In the genomic region with DNA sequence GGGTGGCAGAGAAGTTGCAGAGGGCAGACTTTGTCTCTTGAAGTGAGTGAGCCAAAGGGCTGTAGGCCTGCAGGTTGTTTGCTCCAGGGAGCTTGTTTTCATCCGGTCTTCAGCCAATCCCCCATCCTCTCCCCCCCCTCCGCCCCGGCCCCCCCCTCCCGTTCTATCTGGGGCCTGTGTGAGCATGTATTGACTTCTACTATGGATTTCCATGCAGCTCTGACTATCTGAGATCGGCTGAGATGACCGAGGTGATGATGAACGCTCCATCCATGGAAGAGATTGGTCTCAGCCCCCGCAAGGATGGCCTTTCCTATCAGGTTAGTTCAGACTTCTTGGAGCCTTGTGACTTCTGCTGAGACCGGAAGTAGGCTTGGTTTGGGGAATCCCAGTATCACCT, we compare ENCODE assay signal across 8 mouse cellular contexts. TPM values are rescaled to one million over a fixed set of nuclear protein-coding genes. Genes with fewer than 3 reads are reported as not detected.
DNase-seq lines count a peak whose midpoint lies in the region; ATAC-seq and TF ChIP-seq lines count a peak whose summit lies in the region.

No protein-coding gene starts in this region.

- TF ChIP-seq CTCF in heart, adult 2 months (IDR thresholded peaks at IDR 0.05), result no peak
- no peak for TF ChIP-seq CTCF in heart, postnatal 0 days (IDR thresholded peaks at IDR 0.05; ENCODE audit: low read depth)

- peaks cover 40% of the 10 kb centered on the region for H3K36me3 ChIP-seq in heart, adult 2 months (ENCODE audit: control insufficient read depth, insufficient read depth, low read length)
- H3K36me3 ChIP-seq in heart, postnatal 0 days (replicated peaks; ENCODE audit: control insufficient read depth, insufficient read depth, low read length), result peaks cover 48% of the 10 kb centered on the region
- no peaks in the 10 kb centered on the region; the same call in 1 of the 2 replicates for H3K36me3 ChIP-seq in liver, embryonic 12.5 days

- peak overlapping the region; percentile 98 for H3K27ac ChIP-seq in heart, adult 2 months
- H3K27ac ChIP-seq in heart, postnatal 0 days (ENCODE audit: low read depth), result peak overlapping the region; percentile 96
- H3K27ac ChIP-seq in liver, embryonic 12.5 days, result no peak overlapping the region

- H3K9ac ChIP-seq in heart, adult 2 months (ENCODE audit: low read depth, low read length), result peak overlapping the region; percentile 21
- H3K9ac ChIP-seq in heart, postnatal 0 days (replicated peaks; ENCODE audit: low read depth, low read length), result peak overlapping the region; percentile 66
- no peak overlapping the region for H3K9ac ChIP-seq in liver, embryonic 12.5 days

- H3K27me3 ChIP-seq in heart, adult 2 months (ENCODE audit: control insufficient read depth, insufficient read depth, low read length), result no peaks in the 10 kb centered on the region
- no peaks in the 10 kb centered on the region for H3K27me3 ChIP-seq in heart, postnatal 0 days (ENCODE audit: control insufficient read depth, insufficient read depth, low read length)
- H3K27me3 ChIP-seq in liver, embryonic 12.5 days (replicated peaks), result peaks cover 46% of the 10 kb centered on the region

- H3K4me2 ChIP-seq in heart, postnatal 0 days (ENCODE audit: low read depth, low read length), result peak overlapping the region; percentile 90
- H3K4me2 ChIP-seq in liver, embryonic 12.5 days, result peak overlapping the region; percentile 34; the same call in 1 of the 2 replicates

- no peaks in the 10 kb centered on the region for H3K9me3 ChIP-seq in heart, postnatal 0 days (replicated peaks; ENCODE audit: control insufficient read depth, low read length)
- no peaks in the 10 kb centered on the region for H3K9me3 ChIP-seq in liver, embryonic 12.5 days (replicated peaks)

- peak in 1 of 2 experiments; percentile 23 for DNase-seq in heart, adult 2 months
- DNase-seq in heart, postnatal 14 days, result no peak
- peak; percentile 44 for DNase-seq in CD4-positive helper T cell, adult 2 months (ENCODE audit: low read depth, low spot score)
- no peak for DNase-seq in heart, postnatal 0 days (ENCODE audit: low spot score)
- DNase-seq in Muller cell, postnatal 12 days (ENCODE audit: inconsistent ontology term), result no peak
- DNase-seq in MN1 (ENCODE audit: low spot score), result no peak
- DNase-seq in spleen, adult 18-20 months, result no peak

- TF ChIP-seq POLR2A in heart, adult 2 months (IDR thresholded peaks at IDR 0.05; ENCODE audit: insufficient read depth, low read depth, low read length), result no peak

- WGBS in heart, adult 2 months, result 24% methylated on average over 9 of the region's 9 CpGs
- WGBS in heart, postnatal 0 days, result 25% methylated on average over 9 of the region's 9 CpGs
- 55% methylated on average over 9 of the region's 9 CpGs for WGBS in liver, embryonic 12.5 days (ENCODE audit: insufficient replicate concordance)

- intact Hi-C loops in heart, adult 2 months (cut with DNase I), result no loop called here
- intact Hi-C loops in heart, postnatal 14 days (cut with DNase I), result no loop called here

- peaks cover 20% of the 10 kb centered on the region for H3K4me1 ChIP-seq in heart, adult 2 months (ENCODE audit: control insufficient read depth, insufficient read depth, low read length)
- H3K4me1 ChIP-seq in heart, postnatal 0 days (ENCODE audit: control insufficient read depth, insufficient read depth), result peaks cover 44% of the 10 kb centered on the region
- H3K4me1 ChIP-seq in liver, embryonic 12.5 days, result peaks cover 21% of the 10 kb centered on the region

- no peak for ATAC-seq in heart, postnatal 0 days (ENCODE audit: insufficient read depth, low read depth)
- ATAC-seq in liver, embryonic 12.5 days, result no peak

- TF ChIP-seq EP300 in heart, adult 2 months (IDR thresholded peaks at IDR 0.05; ENCODE audit: insufficient read depth, low read depth, low read length), result no peak
- no peak for TF ChIP-seq EP300 in heart, postnatal 0 days (IDR thresholded peaks at IDR 0.05; ENCODE audit: low read depth)

- H3K4me3 ChIP-seq in heart, adult 2 months, result peak overlapping the region; percentile 88
- H3K4me3 ChIP-seq in heart, postnatal 0 days (ENCODE audit: low read depth, low read length), result peak overlapping the region; percentile 82
- H3K4me3 ChIP-seq in liver, embryonic 12.5 days, result no peak overlapping the region

- H3K79me2 ChIP-seq in heart, adult 2 months (replicated peaks; ENCODE audit: control insufficient read depth, insufficient read depth, low read length), result peaks cover 3% of the 10 kb centered on the region; the same call in 1 of the 2 replicates

RNA-seq across cellular contexts. Expression of a gene that starts 2.9 kb away (rescaled TPM):
- 100 to 1,000 TPM; 354 to 451 TPM for total RNA-seq in heart, adult 2 months (2021)
- 522 and 708 TPM in 2 replicates for polyA plus RNA-seq in heart, adult 2 months (2012; rRNA removed)
- total RNA-seq in heart, postnatal 14 days (2021), result 100 to 1,000 TPM; 318 to 323 TPM
- 453 and 478 TPM in 2 replicates for total RNA-seq in heart, postnatal 0 days (2014; rRNA removed; ENCODE audit: low replicate concordance)
- 28.5 and 31.1 TPM in 2 replicates for polyA plus RNA-seq in heart, postnatal 0 days (2015; fragmentation: Nextera tagmentation; extraction: Ambion mirVana)
- polyA plus RNA-seq in liver, embryonic 12.5 days (2016; fragmentation: Nextera tagmentation; extraction: Ambion mirVana), result 1.4 TPM in 2 replicates
